Mouse (Mus musculus) stomach, postnatal 0 days (tissue): Measurements from ENCODE around the gene Podnl1.

Experiments
- CTCF ChIP-seq: IDR thresholded peaks from 2 replicates; pipeline ENCODE4 v1.5.1; 2016; ENCODE audit warnings: antibody characterized with exemption, low read depth, mild to moderate bottlenecking, moderate library complexity
- EP300 ChIP-seq: optimal IDR thresholded peaks from 2 replicates; pipeline ENCODE3; 2016; ENCODE audit warnings: antibody characterized with exemption

GRCm38 (mm10) chr8:84106216-84107040 lies 19.4 kb upstream of the Podnl1 start:
- TF ChIP-seq CTCF (no peak), EP300 (no peak)
